Mouse (Mus musculus): Measurements from ENCODE around the gene Lingo1.

Gene Lingo1

GRCm38 (mm10) chr9:56600655-56601054 lies 195.6 kb downstream of the Lingo1 start:
- DNase-seq (ENCODE audit: low read depth): no peak

GRCm38 (mm10) chr9:56592639-56593038 lies 203.6 kb downstream of the Lingo1 start:
- no peak for DNase-seq (ENCODE audit: low read depth)

- DNase-seq (ENCODE audit: low read depth): no peak
Measured at GRCm38 (mm10) chr9:56591248-56591888, 204.9 kb downstream of the Lingo1 start.

- DNase-seq (ENCODE audit: low read depth): no peak
Measured at GRCm38 (mm10) chr9:56589762-56590161, 206.5 kb downstream of the Lingo1 start.

- DNase-seq (ENCODE audit: low read depth): no peak
Measured at GRCm38 (mm10) chr9:56584043-56584424, 212.2 kb downstream of the Lingo1 start.

- DNase-seq (ENCODE audit: low read depth): no peak
Measured at GRCm38 (mm10) chr9:56583139-56584042, 212.9 kb downstream of the Lingo1 start.

GRCm38 (mm10) chr9:56582628-56583027 lies 213.6 kb downstream of the Lingo1 start:
- DNase-seq (ENCODE audit: low read depth): no peak

GRCm38 (mm10) chr9:56581700-56582099 lies 214.6 kb downstream of the Lingo1 start:
- no peak for DNase-seq (ENCODE audit: low read depth)

GRCm38 (mm10) chr9:56581016-56581415 lies 215.3 kb downstream of the Lingo1 start:
- no peak for DNase-seq (ENCODE audit: low read depth)

GRCm38 (mm10) chr9:56580101-56580500 lies 216.2 kb downstream of the Lingo1 start:
- DNase-seq (ENCODE audit: low read depth): no peak

- DNase-seq (ENCODE audit: low read depth): no peak
Measured at GRCm38 (mm10) chr9:56577405-56577804, 218.9 kb downstream of the Lingo1 start.

GRCm38 (mm10) chr9:56572534-56573479 lies 223.5 kb downstream of the Lingo1 start:
- DNase-seq (ENCODE audit: low read depth): no peak

Data from naive thymus-derived CD4-positive, alpha-beta T cell, adult 2 months (primary cell).